Mouse (Mus musculus) embryonic fibroblast, embryonic 13.5 days (primary cell): Measurements from ENCODE around the gene Cracr2a.

Experiments used
- CTCF ChIP-seq: IDR thresholded peaks from 2 replicates; pipeline ENCODE4 v1.5.1; 2011; ENCODE audit warnings: mild to moderate bottlenecking, control low read depth, low read length, moderate library complexity, borderline replicate concordance; ENCODE audit not compliant: insufficient read depth
- POLR2A ChIP-seq: IDR thresholded peaks from 2 replicates; pipeline ENCODE4 v1.6.1; 2011; ENCODE audit warnings: low read depth, mild to moderate bottlenecking, control low read depth, low read length, moderate library complexity

DNA sequence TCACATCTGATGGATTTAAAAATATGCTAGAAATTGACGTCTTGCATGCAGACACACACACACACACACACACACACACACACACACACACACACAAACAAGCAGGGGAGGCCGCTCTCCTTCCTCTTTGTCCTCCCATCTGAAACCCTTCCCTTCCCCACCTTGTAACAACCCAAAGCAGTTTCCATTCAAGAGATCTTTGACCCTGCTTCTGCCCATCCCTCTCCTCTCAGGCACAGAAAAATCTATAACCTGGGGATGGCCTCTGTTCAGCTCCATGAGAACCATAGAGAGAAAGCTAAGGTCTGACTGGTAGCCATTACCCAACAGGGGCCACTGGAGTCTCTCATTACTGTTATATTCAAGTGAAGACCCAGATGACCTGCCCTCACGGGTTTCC, 117.9 kb downstream of the Cracr2a start:
- TF ChIP-seq CTCF (no peak), POLR2A (no peak)
